ENCODE assay signal across 8 mouse cellular contexts in genomic region chr4:106679152-106679551, GRCm38 (mm10). TPM values are rescaled to one million over a fixed set of nuclear protein-coding genes. Genes with fewer than 3 reads are reported as not detected.
DNase-seq lines count a peak whose midpoint lies in the region; ATAC-seq and TF ChIP-seq lines count a peak whose summit lies in the region.

No protein-coding gene starts in this region.

- no peak overlapping the region for H3K27ac ChIP-seq in cerebellum, adult 2 months (ENCODE audit: insufficient read depth, low read length)
- no peak overlapping the region for H3K27ac ChIP-seq in neural tube, embryonic 11.5 days (ENCODE audit: low read depth, low read length)
- H3K27ac ChIP-seq in liver, embryonic 12.5 days, result peak overlapping the region; percentile 75

- no peak for DNase-seq in cerebellum, adult 2 months
- no peak for DNase-seq in cerebellum, postnatal 10 days
- DNase-seq in neural tube, embryonic 11.5 days (ENCODE audit: low spot score), result no peak
- no peak for DNase-seq in neural tube, embryonic 10.5 days (ENCODE audit: extremely low spot score, low spot score)
- DNase-seq in embryo, embryonic 11 days, result no peak
- DNase-seq in cerebellum, adult 11-12 months, result no peak
- no peak for DNase-seq in cerebellum, postnatal 25 days

- H3K4me3 ChIP-seq in cerebellum, adult 2 months (replicated peaks; ENCODE audit: insufficient read depth, low read depth, low read length), result peak overlapping the region; percentile 82
- peak overlapping the region; percentile 87 for H3K4me3 ChIP-seq in neural tube, embryonic 11.5 days (ENCODE audit: low read depth, low read length)
- H3K4me3 ChIP-seq in liver, embryonic 12.5 days, result no peak overlapping the region; the same call in 1 of the 2 replicates

- no peak for TF ChIP-seq CTCF in cerebellum, adult 2 months (IDR thresholded peaks at IDR 0.05; ENCODE audit: borderline replicate concordance, insufficient read depth, low read depth, low read length)

- 46% methylated on average over 3 of the region's 3 CpGs for WGBS in cerebellum, adult 2 months
- WGBS in neural tube, embryonic 11.5 days, result 50% methylated on average over 3 of the region's 3 CpGs
- WGBS in liver, embryonic 12.5 days (ENCODE audit: insufficient replicate concordance), result 33% methylated on average over 3 of the region's 3 CpGs

- TF ChIP-seq POLR2A in cerebellum, adult 2 months (IDR thresholded peaks at IDR 0.05; ENCODE audit: borderline replicate concordance, insufficient read depth, low read length), result no peak

- H3K4me2 ChIP-seq in neural tube, embryonic 11.5 days (ENCODE audit: low read depth), result no peak overlapping the region
- peak overlapping the region; percentile 88 for H3K4me2 ChIP-seq in liver, embryonic 12.5 days

- peak; percentile 60 for ATAC-seq in neural tube, embryonic 11.5 days (ENCODE audit: insufficient read depth, low FRiP score, low TSS enrichment)
- no peak; the same call in 1 of the 2 replicates for ATAC-seq in liver, embryonic 12.5 days

- 0 out of 2 replicates have a peak, but pooled peaks cover 2% of the 10 kb centered on the region for H3K36me3 ChIP-seq in neural tube, embryonic 11.5 days (ENCODE audit: control insufficient read depth, insufficient read depth, low read length)
- peaks cover 33% of the 10 kb centered on the region for H3K36me3 ChIP-seq in liver, embryonic 12.5 days

- no peaks in the 10 kb centered on the region for H3K9me3 ChIP-seq in neural tube, embryonic 11.5 days (ENCODE audit: control insufficient read depth, low read length)
- no peaks in the 10 kb centered on the region for H3K9me3 ChIP-seq in liver, embryonic 12.5 days (replicated peaks)

- H3K27me3 ChIP-seq in cerebellum, adult 2 months (ENCODE audit: control insufficient read depth, insufficient read depth, low read length), result no peaks in the 10 kb centered on the region
- no peaks in the 10 kb centered on the region for H3K27me3 ChIP-seq in neural tube, embryonic 11.5 days (ENCODE audit: control insufficient read depth, insufficient read depth, low read length)
- H3K27me3 ChIP-seq in liver, embryonic 12.5 days (replicated peaks), result 0 out of 2 replicates have a peak, but pooled peaks cover 12% of the 10 kb centered on the region

- peaks cover 3% of the 10 kb centered on the region; the same call in 1 of the 2 replicates for H3K4me1 ChIP-seq in cerebellum, adult 2 months (ENCODE audit: control insufficient read depth, insufficient read depth, low read length)
- peaks cover 5% of the 10 kb centered on the region; the same call in 1 of the 2 replicates for H3K4me1 ChIP-seq in neural tube, embryonic 11.5 days (ENCODE audit: control insufficient read depth, insufficient read depth, low read length)
- H3K4me1 ChIP-seq in liver, embryonic 12.5 days, result peaks cover 32% of the 10 kb centered on the region

- H3K9ac ChIP-seq in neural tube, embryonic 11.5 days (ENCODE audit: low read length), result no peak overlapping the region
- H3K9ac ChIP-seq in liver, embryonic 12.5 days, result peak overlapping the region; percentile 27

RNA-seq across cellular contexts. Expression of gene Ttc4, which starts 0.4 kb away (rescaled TPM):
- polyA plus RNA-seq in cerebellum, adult 2 months (2012; rRNA removed), result 127 and 137 TPM in 2 replicates
- 96.0 and 114 TPM in 2 replicates for polyA plus RNA-seq in neural tube, embryonic 11.5 days (2014; fragmentation: Nextera tagmentation; extraction: Ambion mirVana)
- polyA plus RNA-seq in liver, embryonic 12.5 days (2016; fragmentation: Nextera tagmentation; extraction: Ambion mirVana), result 45.2 and 48.6 TPM in 2 replicates

RNA-seq across cellular contexts. Expression of gene Pars2, which starts 28.3 kb away (rescaled TPM):
- polyA plus RNA-seq in cerebellum, adult 2 months (2012; rRNA removed), result 7.7 and 9.3 TPM in 2 replicates
- polyA plus RNA-seq in neural tube, embryonic 11.5 days (2014; fragmentation: Nextera tagmentation; extraction: Ambion mirVana), result 11.5 and 12.5 TPM in 2 replicates
- polyA plus RNA-seq in liver, embryonic 12.5 days (2016; fragmentation: Nextera tagmentation; extraction: Ambion mirVana), result 6.9 and 7.5 TPM in 2 replicates

RNA-seq across cellular contexts. Expression of gene Mroh7, which starts 51.6 kb away (rescaled TPM):
- polyA plus RNA-seq in cerebellum, adult 2 months (2012; rRNA removed), result 3.2 and 3.8 TPM in 2 replicates
- not detected in 2 replicates for polyA plus RNA-seq in neural tube, embryonic 11.5 days (2014; fragmentation: Nextera tagmentation; extraction: Ambion mirVana)
- polyA plus RNA-seq in liver, embryonic 12.5 days (2016; fragmentation: Nextera tagmentation; extraction: Ambion mirVana), result 0.10 and 0.15 TPM in 2 replicates

RNA-seq across cellular contexts. Expression of gene Fam151a, which starts 54.5 kb away (rescaled TPM):
- polyA plus RNA-seq in cerebellum, adult 2 months (2012; rRNA removed), result not detected in 2 replicates
- polyA plus RNA-seq in neural tube, embryonic 11.5 days (2014; fragmentation: Nextera tagmentation; extraction: Ambion mirVana), result not detected in 2 replicates
- polyA plus RNA-seq in liver, embryonic 12.5 days (2016; fragmentation: Nextera tagmentation; extraction: Ambion mirVana), result not detected in 2 replicates

RNA-seq across cellular contexts. Expression of gene Ttc22, which starts 56.9 kb away (rescaled TPM):
- 0.26 and 0.74 TPM in 2 replicates for polyA plus RNA-seq in cerebellum, adult 2 months (2012; rRNA removed)
- polyA plus RNA-seq in neural tube, embryonic 11.5 days (2014; fragmentation: Nextera tagmentation; extraction: Ambion mirVana), result 0.36 and 0.39 TPM in 2 replicates
- 0.05 and 0.07 TPM in 2 replicates for polyA plus RNA-seq in liver, embryonic 12.5 days (2016; fragmentation: Nextera tagmentation; extraction: Ambion mirVana)
